Mouse (Mus musculus): Measurements from ENCODE around the gene Sowahd. TPM values are rescaled to one million over a fixed set of nuclear protein-coding genes. Genes with fewer than 3 reads are reported as not detected.
"Not testable (repeated sequence)": the region's sequence is repeated elsewhere in the genome, so short reads cannot be mapped to it uniquely, and the experiment has no call there.

The Sowahd gene
- polyA plus RNA-seq, 1 experiment = 0.19 TPM

DNA sequence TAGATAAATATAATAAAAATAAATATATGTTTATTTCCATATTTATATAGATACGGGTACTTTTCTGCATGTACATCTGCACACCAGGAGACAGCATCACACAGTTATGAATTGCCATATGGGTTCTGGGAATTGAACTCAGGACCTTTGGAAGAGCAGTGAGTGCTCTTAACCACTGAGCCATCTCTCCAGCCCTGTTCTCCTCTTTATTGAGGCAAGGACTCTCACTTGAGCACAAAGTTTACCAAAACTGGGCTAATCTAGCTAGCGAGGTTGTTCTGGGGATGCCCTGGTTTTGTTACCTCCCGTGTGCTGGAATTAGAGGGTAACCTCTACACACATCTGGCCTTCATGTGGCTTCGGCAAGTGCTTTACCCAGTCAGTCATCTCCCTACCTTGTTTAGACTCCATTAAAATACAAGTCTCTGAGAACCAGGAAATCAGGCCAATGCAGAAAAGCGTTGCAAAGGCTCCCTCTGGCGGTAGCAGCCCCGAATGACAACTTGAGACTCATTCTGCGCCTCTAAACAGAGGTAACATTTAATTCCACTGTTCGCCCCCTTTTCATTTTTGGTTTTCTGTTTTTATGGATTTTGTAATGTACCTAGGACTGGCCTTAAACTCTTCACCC is 25.7 kb downstream of the Sowahd start:
- 28% methylated on average over 9 of the region's 9 CpGs for WGBS
- no peak for TF ChIP-seq POLR2A (IDR thresholded peaks at IDR 0.05; ENCODE audit: control insufficient read depth, extremely low read depth, insufficient read depth, low read length, poor library complexity)
- TF ChIP-seq CTCF (IDR thresholded peaks at IDR 0.05; ENCODE audit: borderline replicate concordance, control insufficient read depth, extremely low read depth, insufficient read depth, low read length, poor library complexity) = no peak

GRCm38 (mm10) chrX:37076651-37077050 is 28.0 kb downstream of the Sowahd start:
- WGBS = 95% methylated on average over 8 of the region's 8 CpGs
- no peak for TF ChIP-seq POLR2A (IDR thresholded peaks at IDR 0.05; ENCODE audit: control insufficient read depth, extremely low read depth, insufficient read depth, low read length, poor library complexity)
- TF ChIP-seq CTCF (IDR thresholded peaks at IDR 0.05; ENCODE audit: borderline replicate concordance, control insufficient read depth, extremely low read depth, insufficient read depth, low read length, poor library complexity) = no peak
- no peak for DNase-seq
- Histone ChIP-seq H3K27ac (ENCODE audit: control insufficient read depth, insufficient read depth, low read length) (no peak overlapping the region), H3K27me3 (ENCODE audit: control insufficient read depth, insufficient read depth, low read length) (no peaks in the 10 kb centered on the region), H3K4me3 (ENCODE audit: control insufficient read depth, insufficient read depth, low read length) (no peak overlapping the region), H3K36me3 (ENCODE audit: control insufficient read depth, insufficient read depth, low read length) (peaks cover 3% of the 10 kb centered on the region; the same call in 1 of the 2 replicates), H3K4me1 (replicated peaks; ENCODE audit: control insufficient read depth, insufficient read depth, low read length) (no peaks in the 10 kb centered on the region)

More for the DNA sequence above, 25.7 kb downstream of the Sowahd start:
- Histone ChIP-seq H3K27me3 (ENCODE audit: control insufficient read depth, insufficient read depth, low read length) (no peaks in the 10 kb centered on the region), H3K4me3 (ENCODE audit: control insufficient read depth, insufficient read depth, low read length) (no peak overlapping the region), H3K27ac (ENCODE audit: control insufficient read depth, insufficient read depth, low read length) (no peak overlapping the region), H3K4me1 (replicated peaks; ENCODE audit: control insufficient read depth, insufficient read depth, low read length) (no peaks in the 10 kb centered on the region), H3K36me3 (ENCODE audit: control insufficient read depth, insufficient read depth, low read length) (no peaks in the 10 kb centered on the region)
- DNase-seq = peak; percentile 51

- H3K27me3 ChIP-seq (ENCODE audit: control insufficient read depth, insufficient read depth, low read length); H3K4me3 ChIP-seq (ENCODE audit: control insufficient read depth, insufficient read depth, low read length); H3K36me3 ChIP-seq (ENCODE audit: control insufficient read depth, insufficient read depth, low read length); DNase-seq; H3K4me1 ChIP-seq (replicated peaks; ENCODE audit: control insufficient read depth, insufficient read depth, low read length); H3K27ac ChIP-seq (ENCODE audit: control insufficient read depth, insufficient read depth, low read length): not testable (repeated sequence)
- 81% methylated on average over 4 of the region's 4 CpGs for WGBS
These were observed 31.7 kb downstream of the Sowahd start for GRCm38 (mm10) chrX:37080345-37080744.

DNA sequence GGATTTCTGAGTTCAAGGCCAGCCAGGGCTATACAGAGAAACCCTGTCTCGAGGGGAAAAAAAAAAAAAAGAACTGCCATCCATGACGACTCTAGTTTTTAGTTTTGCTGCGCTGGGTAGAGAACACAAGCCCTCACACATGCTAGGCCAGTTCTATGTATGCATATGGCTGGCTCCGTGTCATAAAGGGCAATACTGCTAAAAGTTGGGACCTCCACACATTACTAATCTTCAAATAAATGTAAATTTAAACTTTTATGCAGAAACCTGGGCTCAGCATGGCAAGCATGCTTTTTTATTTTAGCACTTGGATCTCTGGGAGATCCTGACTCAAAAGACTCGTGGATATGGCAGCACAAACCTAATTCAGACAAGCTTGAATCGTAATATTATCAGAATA is 32.5 kb downstream of the Sowahd start:
- no peak overlapping the region for H3K27ac ChIP-seq (ENCODE audit: control insufficient read depth, insufficient read depth, low read length)
- no peak for DNase-seq
- 74% methylated on average over 6 of the region's 6 CpGs for WGBS
- peaks cover 8% of the 10 kb centered on the region for H3K4me1 ChIP-seq (replicated peaks; ENCODE audit: control insufficient read depth, insufficient read depth, low read length)
- peaks cover 9% of the 10 kb centered on the region; the same call in 1 of the 2 replicates for H3K36me3 ChIP-seq (ENCODE audit: control insufficient read depth, insufficient read depth, low read length)
- no peak overlapping the region for H3K4me3 ChIP-seq (ENCODE audit: control insufficient read depth, insufficient read depth, low read length)
- TF ChIP-seq POLR2A (IDR thresholded peaks at IDR 0.05; ENCODE audit: control insufficient read depth, extremely low read depth, insufficient read depth, low read length, poor library complexity) (no peak), CTCF (IDR thresholded peaks at IDR 0.05; ENCODE audit: borderline replicate concordance, control insufficient read depth, extremely low read depth, insufficient read depth, low read length, poor library complexity) (no peak)
- no peaks in the 10 kb centered on the region for H3K27me3 ChIP-seq (ENCODE audit: control insufficient read depth, insufficient read depth, low read length)

DNA sequence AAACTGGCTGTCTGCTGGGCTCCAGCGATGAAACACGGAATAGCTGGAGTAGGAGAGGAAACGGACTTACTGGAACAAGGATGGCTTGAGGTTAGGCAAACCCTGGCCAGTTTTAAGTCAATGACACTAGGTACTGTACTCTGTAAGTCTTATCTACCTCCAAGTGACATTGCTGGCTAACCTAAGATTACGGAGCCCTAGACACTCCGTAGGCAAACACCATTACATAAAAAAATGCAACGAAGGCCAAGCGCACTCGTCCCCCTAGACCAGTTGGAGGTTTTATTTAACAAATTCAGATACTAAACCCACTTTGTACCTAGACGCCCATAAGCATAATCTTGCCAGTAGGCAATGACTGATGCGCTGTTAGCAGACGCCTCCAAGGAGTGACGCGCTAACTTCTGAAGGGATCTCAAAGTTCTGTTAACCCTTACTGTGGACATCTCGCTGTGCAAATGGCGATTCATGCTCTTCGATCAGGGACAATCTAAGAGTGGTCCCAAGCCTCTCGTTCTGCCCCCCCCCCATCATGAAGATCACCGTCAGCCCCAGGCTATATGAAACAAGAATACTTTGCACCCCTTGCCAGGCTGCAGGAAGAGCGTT is 35.8 kb downstream of the Sowahd start:
- Histone ChIP-seq H3K4me1 (replicated peaks; ENCODE audit: control insufficient read depth, insufficient read depth, low read length) (peaks cover 8% of the 10 kb centered on the region), H3K27ac (ENCODE audit: control insufficient read depth, insufficient read depth, low read length) (peak overlapping the region; percentile 55; the same call in 1 of the 2 replicates), H3K27me3 (ENCODE audit: control insufficient read depth, insufficient read depth, low read length) (no peaks in the 10 kb centered on the region), H3K4me3 (ENCODE audit: control insufficient read depth, insufficient read depth, low read length) (peak overlapping the region; percentile 70), H3K36me3 (ENCODE audit: control insufficient read depth, insufficient read depth, low read length) (peaks cover 9% of the 10 kb centered on the region; the same call in 1 of the 2 replicates)
- 3% methylated on average over 19 of the region's 19 CpGs for WGBS
- DNase-seq = peak; percentile 5
- no peak for TF ChIP-seq CTCF (IDR thresholded peaks at IDR 0.05; ENCODE audit: borderline replicate concordance, control insufficient read depth, extremely low read depth, insufficient read depth, low read length, poor library complexity)
- TF ChIP-seq POLR2A (IDR thresholded peaks at IDR 0.05; ENCODE audit: control insufficient read depth, extremely low read depth, insufficient read depth, low read length, poor library complexity) = no peak

DNA sequence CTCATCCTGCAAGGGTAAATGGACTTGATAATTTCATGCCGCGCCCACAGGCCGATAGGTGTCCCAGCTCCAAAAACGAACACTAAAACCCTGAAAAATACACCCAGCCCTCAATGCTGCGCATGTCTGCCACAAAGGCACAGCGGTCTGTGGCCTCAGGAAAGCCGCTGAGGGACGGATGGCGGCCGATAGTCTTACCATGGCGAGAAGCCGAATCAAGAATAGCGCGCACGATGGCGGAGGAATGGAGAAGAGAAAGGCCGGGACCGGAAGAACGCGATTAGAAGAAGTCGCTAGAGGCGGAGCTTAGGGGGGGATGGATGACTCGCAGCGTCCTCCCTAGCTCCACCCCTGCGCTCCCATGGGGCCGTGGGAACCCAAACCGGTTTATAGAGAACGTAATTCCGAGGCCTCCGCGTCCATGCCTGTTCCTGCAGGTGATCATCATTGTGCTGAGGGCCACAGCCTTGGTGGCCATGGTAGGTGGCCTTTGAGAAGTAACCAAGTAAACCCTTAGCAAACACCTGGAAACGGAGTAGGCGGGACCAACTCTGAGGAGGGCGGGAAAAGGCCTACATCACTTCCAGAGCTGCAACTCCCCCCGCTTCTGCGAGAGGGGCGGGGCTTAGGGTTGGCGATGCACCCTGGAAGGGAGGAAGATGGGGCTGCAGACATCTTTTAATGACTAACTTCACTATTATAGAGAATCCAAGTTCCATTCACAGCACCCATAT is 36.4 kb downstream of the Sowahd start, which contains the start of gene Rpl39:
Rpl39 (minus strand) TSS at position 476 of the 734 bp plus-strand sequence.
- TF ChIP-seq POLR2A (IDR thresholded peaks at IDR 0.05; ENCODE audit: control insufficient read depth, extremely low read depth, insufficient read depth, low read length, poor library complexity) = peak; percentile 68
- TF ChIP-seq CTCF (IDR thresholded peaks at IDR 0.05; ENCODE audit: borderline replicate concordance, control insufficient read depth, extremely low read depth, insufficient read depth, low read length, poor library complexity) = 0 out of 2 replicates have a peak, but pooled peaks have one; percentile 14
- H3K4me3 ChIP-seq (ENCODE audit: control insufficient read depth, insufficient read depth, low read length) = peak within 1 kb of the TSS; percentile 70
- no peaks in the 10 kb centered on the region for H3K27me3 ChIP-seq (ENCODE audit: control insufficient read depth, insufficient read depth, low read length)
- peaks cover 8% of the 10 kb centered on the region for H3K4me1 ChIP-seq (replicated peaks; ENCODE audit: control insufficient read depth, insufficient read depth, low read length)
- DNase-seq = peak; percentile 85
- under 1% methylated on average over 38 of the region's 38 CpGs for WGBS
- H3K27ac ChIP-seq (ENCODE audit: control insufficient read depth, insufficient read depth, low read length) = peak within 1 kb of the TSS; percentile 60
- H3K36me3 ChIP-seq (ENCODE audit: control insufficient read depth, insufficient read depth, low read length) = peaks cover 9% of the 10 kb centered on the region; the same call in 1 of the 2 replicates

Measured in thymus, adult 2 months (tissue).